Mouse (Mus musculus) limb, embryonic 14.5 days (tissue): ENCODE results near the gene Them5. TPM values are rescaled to one million over a fixed set of nuclear protein-coding genes. Genes with fewer than 3 reads are reported as not detected.
A peak's percentile ranks its signal among the peaks of the same experiment; 100 is the strongest.

Experiments used
- ATAC-seq: fragments of 200-750 bp; cut with Nextera tagmentation; 2 replicates; pipeline ENCODE4 v1.8.0; 2017; ENCODE audit warnings: low read depth, moderate number of reproducible peaks, moderate TSS enrichment; ENCODE audit not compliant: low FRiP score
- DNase-seq: peaks from one replicate; pipeline ENCODE4 v3.0.0-alpha.2; 2015; ENCODE audit warnings: low spot score
- H3K27ac ChIP-seq: fragments of 300-500 bp; sonication (generic); replicated peaks from 2 replicates; pipeline ENCODE4 v1.5.1; 2014; ENCODE audit warnings: low read depth, mild to moderate bottlenecking, low read length, moderate library complexity, mixed read lengths
- H3K27me3 ChIP-seq: fragments of 300-500 bp; sonication (generic); 2 replicates; pipeline ENCODE4 v1.6.1; 2014; ENCODE audit warnings: low read length, mixed read lengths; ENCODE audit not compliant: control insufficient read depth, insufficient read depth
- H3K36me3 ChIP-seq: fragments of 300-500 bp; sonication (generic); 2 replicates; pipeline ENCODE4 v1.6.1; 2014; ENCODE audit warnings: mild to moderate bottlenecking, low read length, moderate library complexity, mixed read lengths; ENCODE audit not compliant: control insufficient read depth, insufficient read depth
- H3K4me1 ChIP-seq: fragments of 300-500 bp; sonication (generic); 2 replicates; pipeline ENCODE4 v1.6.1; 2014; ENCODE audit warnings: antibody characterized with exemption, low read length, mixed read lengths; ENCODE audit not compliant: control insufficient read depth, insufficient read depth
- H3K4me2 ChIP-seq: fragments of 300-500 bp; sonication (generic); replicated peaks from 2 replicates; pipeline ENCODE4 v1.6.1; 2014; ENCODE audit warnings: low read depth, mild to moderate bottlenecking, low read length, moderate library complexity; ENCODE audit not compliant: severe bottlenecking
- H3K4me3 ChIP-seq: fragments of 300-500 bp; sonication (generic); replicated peaks from 2 replicates; pipeline ENCODE4 v1.5.1; 2014; ENCODE audit warnings: low read length
- H3K9ac ChIP-seq: fragments of 300-500 bp; sonication (generic); 2 replicates; pipeline ENCODE4 v1.6.1; 2014; ENCODE audit warnings: mild to moderate bottlenecking, low read depth, low read length, moderate library complexity; ENCODE audit not compliant: severe bottlenecking
- H3K9me3 ChIP-seq: fragments of 300-500 bp; sonication (generic); 2 replicates; pipeline ENCODE4 v1.6.1; 2016; ENCODE audit warnings: low read length; ENCODE audit not compliant: control insufficient read depth
- POLR2A ChIP-seq: fragments of 200-500 bp; IDR thresholded peaks from 2 replicates; pipeline ENCODE4 v1.8.0; 2012; ENCODE audit warnings: inconsistent platforms, mild to moderate bottlenecking, moderate library complexity, borderline replicate concordance; ENCODE audit not compliant: insufficient read depth, insufficient read length; ENCODE audit errors: extremely low read depth
- WGBS: fragments of 180-500 bp; shearing (Covaris S2); extraction: QIAGEN DNeasy Blood & Tissue Kit; methylation state at CpG from one replicate; pipeline ENCODE4 v1.1.7; 2014; 5-methylcytosine and 5-hydroxymethylcytosine counted together
- polyA plus RNA-seq, 2 experiments: library from polyadenylated mRNA; depleted of rRNA in 1 of 2; stranded (reverse) in 1 of 2; unstranded in 1 of 2; fragments of >200 nt; fragmentation: Nextera tagmentation in 1 of 2; extraction: Ambion mirVana in 1 of 2; gene quantifications; 2 replicates each; pipeline versions ENCODE4 v1.2.1 to v1.2.3; 2012 to 2014

Gene Them5
- polyA plus RNA-seq, 2 experiments, result 17.8 to 73.5 TPM

DNA sequence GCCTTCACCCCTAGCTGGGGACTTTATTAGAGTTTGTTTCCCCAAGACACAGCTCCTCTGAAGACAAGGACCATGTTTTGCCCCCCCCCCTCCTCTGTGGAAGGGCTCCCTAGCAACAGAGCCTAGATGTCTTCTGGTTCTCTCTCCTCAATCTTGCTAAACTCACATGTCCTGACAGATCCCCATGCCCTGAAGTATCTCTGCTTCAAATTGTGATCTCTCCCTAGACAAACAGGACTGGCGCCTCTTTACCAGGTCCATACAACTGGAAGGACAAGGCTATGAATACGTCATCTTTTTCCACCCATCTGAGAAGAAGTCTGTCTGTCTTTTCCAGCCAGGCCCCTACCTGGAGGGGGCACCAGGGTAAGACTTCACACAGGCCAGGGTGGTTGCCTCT is 2.3 kb downstream of the Them5 start:
- TF ChIP-seq POLR2A, result no peak
- H3K4me1 ChIP-seq, result no peaks in the 10 kb centered on the region
- no peaks in the 10 kb centered on the region for H3K36me3 ChIP-seq
- no peak overlapping the region for H3K4me2 ChIP-seq
- WGBS, result 70% methylated on average over 2 of the region's 2 CpGs
- H3K4me3 ChIP-seq, result no peak overlapping the region
- no peak overlapping the region for H3K27ac ChIP-seq
- DNase-seq (no peak), ATAC-seq (no peak)
- no peaks in the 10 kb centered on the region for H3K9me3 ChIP-seq
- H3K9ac ChIP-seq, result no peak overlapping the region
- no peaks in the 10 kb centered on the region for H3K27me3 ChIP-seq

DNA sequence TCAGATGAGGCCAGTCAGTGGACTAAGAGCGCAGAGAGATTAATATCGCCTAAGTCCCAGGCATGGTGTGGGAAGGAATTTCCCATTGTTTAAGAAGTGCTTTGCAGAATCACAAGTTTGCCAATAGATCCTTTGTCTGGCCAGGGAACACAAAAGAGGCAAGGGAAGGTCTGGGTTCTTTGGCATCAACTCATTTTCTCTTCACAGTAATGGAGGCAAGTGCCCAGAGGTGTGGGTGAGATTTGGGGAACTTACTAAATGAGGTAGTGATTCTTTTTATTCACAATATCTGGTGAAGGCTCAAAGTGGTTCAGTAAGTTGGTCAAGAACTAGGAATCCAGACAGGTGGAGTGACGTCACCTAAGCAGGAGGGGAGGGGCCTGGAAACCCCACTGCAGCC is 3.0 kb downstream of the Them5 start:
- DNase-seq, result no peak
- 74% methylated on average over 3 of the region's 3 CpGs for WGBS
- no peaks in the 10 kb centered on the region for H3K27me3 ChIP-seq
- H3K27ac ChIP-seq, result no peak overlapping the region
- H3K36me3 ChIP-seq, result no peaks in the 10 kb centered on the region
- no peaks in the 10 kb centered on the region for H3K4me1 ChIP-seq
- no peaks in the 10 kb centered on the region for H3K9me3 ChIP-seq
- TF ChIP-seq POLR2A, result no peak
- no peak overlapping the region for H3K4me3 ChIP-seq
- no peak overlapping the region for H3K9ac ChIP-seq
- ATAC-seq, result no peak
- no peak overlapping the region for H3K4me2 ChIP-seq

DNA sequence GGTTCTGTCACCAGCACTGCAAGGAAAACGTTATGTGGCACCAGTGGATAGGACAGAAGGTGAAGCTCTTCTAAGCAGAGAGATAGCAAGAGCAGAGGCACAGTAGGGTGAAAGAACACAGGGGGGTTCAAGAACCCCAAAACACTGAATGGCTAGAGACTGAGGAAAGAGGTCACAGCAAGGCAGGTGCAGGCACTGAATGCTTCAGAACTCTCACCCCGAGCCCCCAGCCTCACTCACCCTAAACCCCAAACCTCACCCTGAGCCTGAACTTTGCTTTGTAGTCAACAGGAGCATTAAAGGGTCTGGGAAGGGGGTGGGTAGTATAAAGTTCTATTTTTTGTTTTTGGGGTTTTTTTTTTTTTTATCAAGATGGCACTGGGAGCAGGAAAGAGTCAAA is 6.2 kb downstream of the Them5 start:
- Histone ChIP-seq H3K4me3 (no peak overlapping the region), H3K27ac (no peak overlapping the region), H3K9ac (no peak overlapping the region), H3K27me3 (no peaks in the 10 kb centered on the region), H3K9me3 (no peaks in the 10 kb centered on the region), H3K36me3 (no peaks in the 10 kb centered on the region), H3K4me2 (no peak overlapping the region), H3K4me1 (no peaks in the 10 kb centered on the region)
- DNase-seq, result no peak
- 85% methylated on average over 2 of the region's 2 CpGs for WGBS
- no peak for ATAC-seq
- no peak for TF ChIP-seq POLR2A

DNA sequence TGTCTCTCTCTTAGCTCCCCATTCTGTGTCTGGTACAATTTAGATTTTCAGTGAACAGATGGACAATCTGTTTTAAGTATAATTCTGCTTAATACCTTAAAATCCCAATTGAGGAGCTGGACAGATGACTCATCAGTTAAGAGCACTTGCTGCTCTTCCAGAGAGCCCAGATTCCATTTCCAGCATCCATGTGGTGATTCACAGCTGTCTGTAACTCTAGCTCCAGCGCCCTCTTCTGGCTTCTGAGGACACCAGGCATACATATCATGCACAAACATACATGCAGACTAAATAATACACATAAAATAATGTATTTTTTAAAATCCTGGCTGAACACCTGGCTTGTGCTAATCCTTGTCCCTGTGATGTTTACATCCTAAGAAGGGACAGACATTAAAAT is 18.9 kb downstream of the Them5 start:
- WGBS, result 0% methylated on average over 1 of the region's 1 CpGs
- no peaks in the 10 kb centered on the region; the same call in 1 of the 2 replicates for H3K4me1 ChIP-seq
- TF ChIP-seq POLR2A, result no peak
- 0 out of 2 replicates have a peak, but pooled peaks cover 2% of the 10 kb centered on the region for H3K36me3 ChIP-seq
- H3K27me3 ChIP-seq, result peaks cover 21% of the 10 kb centered on the region; the same call in 1 of the 2 replicates
- no peak overlapping the region for H3K4me2 ChIP-seq
- H3K9me3 ChIP-seq, result no peaks in the 10 kb centered on the region
- H3K27ac ChIP-seq, result no peak overlapping the region
- no peak overlapping the region for H3K4me3 ChIP-seq
- DNase-seq (peak; percentile 36), ATAC-seq (no peak)
- H3K9ac ChIP-seq, result no peak overlapping the region

DNA sequence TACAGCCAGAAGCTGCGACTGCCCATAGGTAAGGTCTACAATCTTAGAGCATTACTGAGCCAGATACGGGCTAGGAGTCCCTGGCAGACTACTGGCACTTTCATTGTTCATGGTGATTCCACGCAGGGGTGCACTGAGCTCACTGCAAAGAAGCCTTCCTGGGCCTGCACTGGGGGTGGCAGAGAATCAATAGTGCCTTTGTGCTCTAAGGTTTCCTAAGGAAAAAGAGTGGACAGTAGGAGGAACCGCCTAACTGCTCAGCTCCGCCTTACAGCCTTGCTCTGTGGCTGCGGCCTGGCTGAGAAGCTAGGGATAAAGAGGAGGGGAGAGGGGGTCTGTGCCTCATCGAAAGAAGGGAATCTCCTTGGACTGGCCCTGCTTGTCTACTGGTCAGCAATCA is 20.2 kb downstream of the Them5 start, which contains the start of gene C2cd4d:
Gene C2cd4d, plus strand, starts transcription at position 301 of the 400 bp plus-strand sequence.
- H3K9ac ChIP-seq, result peak within 1 kb of the TSS; percentile 88

More for the DNA sequence above, 20.2 kb downstream of the Them5 start, which contains the start of gene C2cd4d:
- Histone ChIP-seq H3K4me3 (peak within 1 kb of the TSS; percentile 61), H3K27ac (no peak within 1 kb of the TSS), H3K4me2 (peak within 1 kb of the TSS; percentile 94), H3K27me3 (peaks cover 24% of the 10 kb centered on the region; the same call in 1 of the 2 replicates), H3K36me3 (0 out of 2 replicates have a peak, but pooled peaks cover 2% of the 10 kb centered on the region), H3K9me3 (no peaks in the 10 kb centered on the region), H3K4me1 (no peaks in the 10 kb centered on the region; the same call in 1 of the 2 replicates)
- 54% methylated on average over 7 of the region's 7 CpGs for WGBS
- TF ChIP-seq POLR2A, result no peak
- DNase-seq (no peak), ATAC-seq (no peak)
